Mouse (Mus musculus) cerebellum, adult 8-10 months (tissue): ENCODE measurements around the gene 2300009A05Rik.
A peak's percentile ranks its signal among the peaks of the same experiment; 100 is the strongest.

Experiments
- DNase-seq: peaks from one replicate; pipeline ENCODE4 v3.0.0; 2022

2300009A05Rik gene

DNA sequence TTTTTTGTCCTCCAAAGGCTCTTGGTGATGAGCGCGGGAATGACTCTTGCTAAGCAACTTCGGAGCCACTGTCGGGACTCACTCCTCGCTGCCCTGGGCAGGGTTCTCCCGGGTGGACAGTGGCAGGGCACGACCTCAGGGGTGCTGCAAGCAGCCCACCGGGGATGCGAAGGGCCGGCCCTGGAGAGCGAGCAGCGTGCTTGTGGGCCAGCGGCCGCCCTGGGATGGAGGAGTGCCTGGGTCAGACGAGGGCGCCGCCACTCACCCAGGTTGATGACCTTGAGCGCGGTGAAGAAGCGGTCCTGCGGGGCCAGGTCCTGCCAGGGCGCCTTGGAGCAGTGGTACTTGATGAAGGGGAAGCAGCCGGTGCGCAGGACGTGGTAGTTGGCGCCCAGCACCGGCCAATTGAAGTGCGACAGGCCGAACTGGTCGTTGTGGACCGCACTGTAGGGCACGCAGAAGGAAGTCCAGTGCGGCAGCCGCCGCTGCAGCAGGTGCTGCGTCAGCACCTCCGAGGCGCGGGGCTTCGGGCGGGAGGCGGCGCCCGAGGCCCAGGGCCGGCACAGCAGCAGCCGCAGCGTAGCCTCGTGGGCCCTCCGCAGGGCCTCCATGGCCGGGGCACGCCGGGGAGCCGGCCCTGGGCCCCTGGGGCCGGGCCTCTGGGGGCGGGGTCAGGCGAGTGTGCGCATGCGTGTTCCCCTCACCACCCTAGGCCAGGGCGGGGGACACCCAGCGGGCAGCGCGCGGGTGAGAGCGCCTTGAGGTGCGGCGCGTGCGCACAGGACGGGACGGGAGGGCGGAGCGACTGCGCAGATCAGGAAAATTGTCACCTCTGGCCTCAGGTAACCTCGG is at the start of gene 2300009A05Rik:
TSS of gene 2300009A05Rik (minus strand) at position 636 of the 852 bp plus-strand sequence.
- DNase-seq = peak; percentile 97

- DNase-seq = no peak
Observed at GRCm38 (mm10) chr9:63443695-63444094, 44.6 kb upstream of the 2300009A05Rik start.

- no peak for DNase-seq
Observed at GRCm38 (mm10) chr9:63430652-63431051, 31.6 kb upstream of the 2300009A05Rik start.

DNA sequence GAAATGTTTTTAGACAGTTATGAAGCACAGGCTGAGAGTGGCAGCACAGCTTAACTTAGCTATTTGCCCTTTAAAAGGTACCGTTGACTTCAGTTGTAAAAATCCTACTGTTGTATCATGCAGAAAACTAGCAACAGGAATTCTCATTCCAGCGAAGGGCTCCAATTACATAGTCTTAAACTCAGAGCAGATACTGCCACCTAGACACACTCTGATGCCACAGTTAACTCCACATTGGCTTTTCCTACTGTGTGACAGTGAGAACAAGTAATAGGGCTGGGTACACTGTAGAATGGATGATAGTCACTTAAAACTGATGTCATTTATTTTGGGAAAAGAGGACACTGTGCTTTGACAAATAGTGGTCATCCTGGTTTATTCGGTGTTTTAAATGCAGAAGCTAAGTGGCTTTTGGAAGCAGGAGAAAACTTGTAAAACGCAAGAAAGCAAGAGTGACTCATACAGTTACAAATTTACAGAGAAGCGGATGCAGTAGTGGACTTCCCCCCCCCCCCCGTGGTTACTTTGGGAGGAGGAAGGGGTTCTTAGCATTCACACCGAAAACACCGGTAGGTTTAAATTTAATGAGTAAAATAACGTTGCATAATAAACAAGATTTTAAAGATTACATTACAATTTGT is 22.2 kb upstream of the 2300009A05Rik start:
- no peak for DNase-seq

DNA sequence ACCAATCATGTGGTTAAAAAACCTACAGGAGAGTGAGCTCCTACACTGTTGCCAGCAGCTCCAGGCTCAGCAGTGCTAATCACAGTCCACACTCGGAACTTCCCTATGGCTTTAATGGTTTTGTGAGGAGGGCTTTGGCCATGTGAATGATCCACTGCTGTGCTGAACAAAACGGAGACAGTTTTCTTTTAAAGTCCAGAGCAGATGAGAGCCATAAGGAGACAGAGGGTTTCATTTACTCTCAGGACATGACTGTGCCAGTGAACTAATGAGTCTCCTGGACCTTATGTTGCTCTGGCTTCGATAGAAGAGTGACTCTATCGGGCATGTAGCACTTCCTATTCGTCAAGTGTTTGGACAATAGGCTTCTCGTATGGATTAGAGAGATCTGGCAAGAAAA is 21.4 kb upstream of the 2300009A05Rik start:
- peak; percentile 36 for DNase-seq

GRCm38 (mm10) chr9:63400176-63400575 is 1.1 kb upstream of the 2300009A05Rik start:
- no peak for DNase-seq

DNA sequence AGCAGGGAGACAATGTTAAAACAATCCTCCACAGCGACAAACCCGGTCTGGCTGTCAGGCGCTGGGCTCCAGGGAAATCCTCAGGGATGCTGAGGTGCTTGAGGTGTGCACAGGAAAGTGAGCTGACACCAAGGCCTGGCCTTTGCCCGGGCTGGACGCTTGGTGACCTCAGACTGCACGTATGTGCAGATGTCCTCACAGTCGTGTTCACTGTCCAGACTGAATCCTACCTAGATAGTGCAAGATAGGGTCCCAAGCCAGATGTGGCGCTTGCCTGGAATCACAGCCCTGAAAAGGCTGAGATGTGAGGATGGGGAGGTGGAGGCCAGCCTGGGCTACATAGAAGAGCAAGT is 393 bp upstream of the 2300009A05Rik start:
- DNase-seq = no peak

DNA sequence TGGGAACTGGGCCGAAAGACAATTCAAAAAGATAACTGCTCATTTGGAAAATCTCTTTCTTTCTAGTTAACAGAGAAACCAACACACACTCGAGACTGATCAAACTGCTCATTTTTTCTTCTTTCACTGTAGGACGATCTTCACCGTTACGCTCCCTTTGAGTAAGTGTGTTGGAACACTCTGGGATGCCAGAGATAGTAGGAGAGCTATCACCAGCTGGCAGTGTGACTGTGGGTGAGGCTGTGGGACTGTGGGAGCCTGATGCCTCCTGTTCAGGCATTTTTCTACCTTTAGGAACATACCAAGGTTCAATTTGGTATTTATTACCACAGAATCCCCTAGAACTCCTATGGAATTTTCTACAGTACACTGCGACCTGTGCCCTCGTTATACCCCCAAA is 3.4 kb downstream of the 2300009A05Rik start:
- no peak for DNase-seq

- DNase-seq = no peak
Observed at GRCm38 (mm10) chr9:63391307-63391706, 7.7 kb downstream of the 2300009A05Rik start.

DNA sequence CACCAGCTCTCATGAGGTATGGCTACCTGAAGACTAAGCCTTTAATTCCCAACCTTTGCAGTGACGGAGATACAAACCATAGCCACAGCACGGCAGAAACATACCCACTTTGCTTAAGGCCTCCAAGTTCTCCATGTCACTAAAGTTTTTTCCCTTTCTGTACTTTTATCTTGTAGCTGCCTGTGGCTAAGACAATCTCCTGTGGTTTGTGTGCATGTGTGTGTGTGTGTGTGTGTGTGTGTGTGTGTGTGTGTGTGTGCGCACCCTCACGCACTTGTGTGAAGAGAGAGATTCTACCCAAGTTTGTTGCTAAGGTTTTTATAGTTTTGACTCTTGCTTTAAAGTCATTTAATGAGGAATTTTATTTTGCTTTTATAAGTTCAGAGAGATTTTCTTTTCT is 16.3 kb downstream of the 2300009A05Rik start:
- DNase-seq = no peak

GRCm38 (mm10) chr9:63380326-63380725 is 18.7 kb downstream of the 2300009A05Rik start:
- DNase-seq = no peak

GRCm38 (mm10) chr9:63378174-63378573 is 20.9 kb downstream of the 2300009A05Rik start:
- no peak for DNase-seq

DNA sequence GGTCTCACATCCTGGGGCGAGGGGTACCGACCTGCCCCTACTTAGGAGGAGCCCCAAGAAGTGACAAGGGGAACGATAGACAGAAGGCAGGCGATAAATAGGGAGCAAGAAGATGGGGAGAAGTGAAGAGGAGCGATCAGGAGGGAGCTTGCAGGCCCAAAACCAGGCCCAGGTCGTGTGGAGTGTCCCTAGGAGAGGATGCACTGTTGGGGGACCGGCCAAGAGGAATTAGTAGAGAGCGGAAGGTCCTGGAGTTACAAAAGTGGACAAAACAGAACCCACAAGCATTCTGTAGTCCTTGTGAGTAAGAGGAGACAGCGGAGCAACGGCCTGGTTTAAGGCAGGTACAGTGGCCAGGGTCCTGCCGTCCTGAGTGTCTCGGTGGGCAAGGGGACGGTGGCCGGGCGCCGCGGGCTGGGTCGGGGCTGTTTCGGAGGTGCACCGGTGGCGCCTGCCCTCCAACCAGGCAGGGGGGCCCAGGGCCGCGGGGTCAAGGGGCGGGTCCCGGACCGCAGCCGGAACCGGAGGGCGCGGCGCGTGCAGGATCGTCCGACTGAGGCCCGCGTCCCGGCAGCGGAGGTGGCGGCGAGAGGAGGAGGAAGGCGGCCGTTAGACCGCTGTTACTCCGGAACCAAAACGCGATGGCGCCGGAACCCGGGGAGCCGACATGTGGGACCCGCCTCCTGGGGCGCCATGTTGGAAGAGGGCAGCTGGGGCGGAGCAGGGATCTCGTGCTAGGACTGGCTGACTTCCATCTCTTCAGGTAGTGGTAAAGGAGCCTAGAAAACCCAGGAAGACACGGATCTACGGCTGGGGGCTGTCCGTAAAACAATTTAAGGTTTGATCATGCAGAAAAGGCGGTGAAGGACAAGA is 21.5 kb downstream of the 2300009A05Rik start, which contains the start of gene Map2k5:
TSS of gene Map2k5 (minus strand) at position 633 of the 873 bp plus-strand sequence.
- DNase-seq = peak; percentile 94

DNA sequence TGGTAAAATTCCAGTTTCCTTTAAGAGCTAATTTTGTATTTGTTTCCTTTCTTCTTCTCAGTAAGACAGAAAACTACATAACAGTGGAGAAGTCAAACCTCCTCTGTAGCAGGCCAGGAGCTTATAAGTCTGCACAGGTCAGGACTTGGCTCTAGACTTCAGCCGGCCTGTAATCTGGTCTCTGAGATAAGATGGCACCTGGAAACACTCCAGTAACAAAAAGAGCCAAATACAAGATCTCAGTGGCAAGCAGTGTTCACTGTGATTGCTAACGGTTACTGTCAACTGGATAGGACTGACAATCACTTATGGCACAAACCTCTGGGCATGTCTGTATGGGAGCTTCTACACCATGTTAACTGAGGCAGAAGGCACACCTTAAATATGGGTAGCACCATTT is 25.7 kb downstream of the 2300009A05Rik start:
- DNase-seq = no peak

GRCm38 (mm10) chr9:63372541-63372940 is 26.5 kb downstream of the 2300009A05Rik start:
- no peak for DNase-seq

DNA sequence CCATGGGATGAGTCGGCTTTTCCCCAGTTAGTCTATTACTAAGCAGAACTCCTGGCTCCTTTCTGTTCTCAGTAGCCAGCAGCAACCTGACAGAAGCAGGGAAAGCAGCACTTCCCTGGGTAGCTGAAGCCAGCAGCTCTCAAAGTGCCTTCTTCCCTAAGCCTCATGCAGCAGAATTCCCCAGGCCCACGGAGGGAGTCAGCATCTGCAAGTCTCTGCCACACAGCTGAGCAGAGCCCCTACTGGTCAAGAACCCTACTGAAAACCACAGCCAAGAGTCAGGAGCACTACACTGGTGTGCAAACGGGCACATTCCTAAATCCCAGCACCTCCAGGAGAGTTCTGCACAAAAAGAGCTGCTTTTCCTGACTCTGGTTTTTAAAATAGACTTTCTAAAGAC is 38.6 kb downstream of the 2300009A05Rik start:
- no peak for DNase-seq

GRCm38 (mm10) chr9:63359016-63359415 is 40.0 kb downstream of the 2300009A05Rik start:
- DNase-seq = no peak

GRCm38 (mm10) chr9:63356721-63357120 is 42.3 kb downstream of the 2300009A05Rik start:
- DNase-seq = no peak

GRCm38 (mm10) chr9:63356278-63356677 is 42.8 kb downstream of the 2300009A05Rik start:
- no peak for DNase-seq

DNA sequence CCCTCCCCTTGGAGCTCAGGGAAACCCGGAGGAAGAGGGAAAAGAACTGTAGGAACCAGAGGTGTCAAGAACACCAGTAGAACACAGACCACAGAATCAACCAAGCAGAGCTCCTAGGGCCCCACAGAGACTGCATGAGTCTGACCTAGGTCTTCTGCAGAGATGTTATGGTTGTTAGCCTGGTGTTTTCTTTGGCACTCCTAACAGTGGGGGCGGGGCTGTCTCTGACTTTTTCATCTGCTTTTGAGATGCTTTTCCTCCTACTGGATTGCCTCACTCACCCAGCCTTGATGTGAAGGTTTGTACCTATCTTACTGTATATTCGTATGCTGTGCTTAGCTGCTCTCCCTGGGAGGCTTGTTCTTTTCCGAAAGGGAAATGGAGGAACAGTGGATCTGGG is 44.9 kb downstream of the 2300009A05Rik start:
- no peak for DNase-seq

DNA sequence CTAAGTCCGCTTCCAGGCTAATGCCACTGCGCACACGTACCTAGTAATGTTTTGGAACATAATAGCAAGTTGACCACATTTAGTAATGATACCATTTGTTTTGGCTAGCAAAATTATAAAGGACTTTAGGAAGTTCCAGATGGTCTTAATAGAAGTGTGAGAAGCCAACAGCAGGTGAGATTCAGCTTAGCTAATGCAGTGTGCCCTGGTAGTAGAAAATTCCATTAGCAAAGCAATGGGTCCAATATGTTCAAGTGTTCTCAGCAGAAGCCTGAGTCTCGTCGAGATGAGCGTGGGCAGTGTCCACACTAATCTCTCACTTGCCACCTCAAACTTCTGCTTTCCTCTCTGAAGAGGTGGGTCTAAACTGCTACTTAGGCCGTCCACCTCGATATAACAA is 49.0 kb downstream of the 2300009A05Rik start:
- no peak for DNase-seq

DNA sequence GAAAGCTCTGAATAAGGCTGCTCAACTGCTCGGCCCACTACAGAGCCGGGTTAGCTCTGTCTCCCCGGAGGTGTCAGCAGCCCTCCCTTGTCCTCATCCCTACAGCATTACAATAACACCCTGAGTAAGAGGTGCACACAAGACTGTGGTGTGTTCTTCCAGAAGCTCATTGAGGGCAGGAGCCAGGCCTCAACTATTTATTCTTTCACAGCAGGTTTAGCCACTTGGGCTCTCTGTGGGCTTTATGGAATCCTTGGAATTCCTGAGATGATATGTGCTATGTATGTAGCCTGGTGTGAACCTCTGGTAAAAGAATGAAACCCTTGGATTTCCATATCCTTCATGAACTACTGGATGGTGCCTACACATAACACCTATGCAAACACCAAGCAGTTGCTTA is 49.8 kb downstream of the 2300009A05Rik start:
- no peak for DNase-seq

DNA sequence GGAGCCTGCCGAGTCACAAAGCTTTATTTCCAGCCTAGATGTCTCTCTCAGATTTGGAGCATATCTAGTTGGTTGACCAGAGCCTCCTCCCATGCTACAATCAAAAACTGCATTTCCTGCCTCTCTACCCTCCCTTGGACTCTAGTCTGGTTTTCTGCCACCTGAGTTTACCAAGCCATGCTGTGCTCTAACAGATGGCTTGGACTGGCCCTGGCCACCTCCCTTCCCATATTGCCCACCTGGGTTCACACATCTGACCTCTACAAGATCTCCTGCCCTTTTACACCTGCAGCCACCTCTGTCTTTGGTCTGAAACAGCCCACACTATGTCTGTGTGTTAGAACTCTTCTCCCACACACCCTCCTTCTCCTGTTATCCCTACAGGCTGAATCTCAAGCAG is 50.9 kb downstream of the 2300009A05Rik start:
- peak; percentile 43 for DNase-seq
